Mouse (Mus musculus): ENCODE data around the gene Gria1. TPM values are rescaled to one million over a fixed set of nuclear protein-coding genes. Genes with fewer than 3 reads are reported as not detected.

Gria1 gene
- polyA plus RNA-seq, 1 experiment from 2014 or later, result 3.3 TPM

GRCm38 (mm10) chr11:57140162-57140780 is 129.1 kb downstream of the Gria1 start:
- H3K4me2 ChIP-seq, result no peak overlapping the region
- H3K36me3 ChIP-seq, result no peaks in the 10 kb centered on the region
- 0 out of 2 replicates have a peak, but pooled peaks cover 3% of the 10 kb centered on the region for H3K4me1 ChIP-seq
- WGBS, result 77% methylated on average over 14 of the region's 14 CpGs
- H3K27me3 ChIP-seq, result no peaks in the 10 kb centered on the region
- no peaks in the 10 kb centered on the region for H3K9me3 ChIP-seq
- H3K9ac ChIP-seq, result no peak overlapping the region
- no peak overlapping the region for H3K27ac ChIP-seq
- ATAC-seq (ENCODE audit: insufficient number of reproducible peaks, insufficient read depth, low FRiP score, low TSS enrichment, low read depth), result no peak
- no peak overlapping the region for H3K4me3 ChIP-seq

DNA sequence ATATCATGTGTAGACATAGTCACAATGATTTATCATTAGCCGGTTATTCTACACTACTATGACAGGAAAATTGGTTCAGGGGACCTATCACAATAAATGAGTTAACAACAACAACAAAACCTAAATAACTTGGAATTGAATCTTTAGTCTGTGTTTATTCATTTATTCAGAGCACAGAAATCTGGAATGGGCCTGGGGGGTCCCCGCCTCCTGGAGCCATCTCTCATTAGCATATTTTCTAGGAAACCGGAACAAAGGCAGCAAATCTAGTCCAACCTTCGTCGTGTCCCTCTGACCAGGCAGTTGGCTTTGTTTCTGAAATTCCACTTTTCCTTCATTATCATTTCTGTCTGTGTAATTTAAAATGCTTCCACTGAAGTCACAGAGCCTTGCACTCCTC is 132.5 kb downstream of the Gria1 start:
- H3K4me2 ChIP-seq, result no peak overlapping the region
- H3K9me3 ChIP-seq, result no peaks in the 10 kb centered on the region
- no peaks in the 10 kb centered on the region for H3K27me3 ChIP-seq
- H3K4me3 ChIP-seq, result no peak overlapping the region
- no peak for ATAC-seq (ENCODE audit: insufficient number of reproducible peaks, insufficient read depth, low FRiP score, low TSS enrichment, low read depth)
- 63% methylated on average over 5 of the region's 5 CpGs for WGBS
- no peak overlapping the region for H3K9ac ChIP-seq
- no peaks in the 10 kb centered on the region for H3K36me3 ChIP-seq
- no peak overlapping the region for H3K27ac ChIP-seq
- 0 out of 2 replicates have a peak, but pooled peaks cover 3% of the 10 kb centered on the region for H3K4me1 ChIP-seq

GRCm38 (mm10) chr11:57145192-57145591 is 134.0 kb downstream of the Gria1 start:
- H3K4me3 ChIP-seq, result no peak overlapping the region
- no peak for ATAC-seq (ENCODE audit: insufficient number of reproducible peaks, insufficient read depth, low FRiP score, low TSS enrichment, low read depth)
- H3K4me2 ChIP-seq, result no peak overlapping the region
- H3K9me3 ChIP-seq, result no peaks in the 10 kb centered on the region
- no peaks in the 10 kb centered on the region for H3K27me3 ChIP-seq
- H3K9ac ChIP-seq, result no peak overlapping the region
- H3K4me1 ChIP-seq, result 0 out of 2 replicates have a peak, but pooled peaks cover 3% of the 10 kb centered on the region
- WGBS, result 51% methylated on average over 7 of the region's 7 CpGs
- H3K27ac ChIP-seq, result no peak overlapping the region
- H3K36me3 ChIP-seq, result no peaks in the 10 kb centered on the region

- 52% methylated on average over 7 of the region's 7 CpGs for WGBS
- ATAC-seq (ENCODE audit: insufficient number of reproducible peaks, insufficient read depth, low FRiP score, low TSS enrichment, low read depth), result no peak
Measured at GRCm38 (mm10) chr11:57145704-57146103, 134.5 kb downstream of the Gria1 start.

GRCm38 (mm10) chr11:57151674-57152073 is 140.5 kb downstream of the Gria1 start:
- Histone ChIP-seq H3K9me3 (no peaks in the 10 kb centered on the region), H3K27ac (no peak overlapping the region), H3K4me2 (no peak overlapping the region), H3K4me1 (no peaks in the 10 kb centered on the region), H3K27me3 (no peaks in the 10 kb centered on the region), H3K4me3 (no peak overlapping the region), H3K36me3 (no peaks in the 10 kb centered on the region), H3K9ac (no peak overlapping the region)
- ATAC-seq (ENCODE audit: insufficient number of reproducible peaks, insufficient read depth, low FRiP score, low TSS enrichment, low read depth), result no peak
- 55% methylated on average over 4 of the region's 4 CpGs for WGBS

More at GRCm38 (mm10) chr11:57145704-57146103, 134.5 kb downstream of the Gria1 start:
- no peak overlapping the region for H3K27ac ChIP-seq
- no peaks in the 10 kb centered on the region for H3K9me3 ChIP-seq
- no peak overlapping the region for H3K4me2 ChIP-seq
- no peaks in the 10 kb centered on the region for H3K27me3 ChIP-seq
- H3K9ac ChIP-seq, result no peak overlapping the region
- H3K36me3 ChIP-seq, result no peaks in the 10 kb centered on the region
- H3K4me1 ChIP-seq, result 0 out of 2 replicates have a peak, but pooled peaks cover 3% of the 10 kb centered on the region
- H3K4me3 ChIP-seq, result no peak overlapping the region

GRCm38 (mm10) chr11:57154998-57155397 is 143.8 kb downstream of the Gria1 start:
- H3K36me3 ChIP-seq, result no peaks in the 10 kb centered on the region
- 76% methylated on average over 8 of the region's 8 CpGs for WGBS
- H3K4me1 ChIP-seq, result peaks cover 5% of the 10 kb centered on the region; the same call in 1 of the 2 replicates
- H3K4me3 ChIP-seq, result no peak overlapping the region
- no peak overlapping the region for H3K4me2 ChIP-seq
- no peak overlapping the region for H3K27ac ChIP-seq
- no peak overlapping the region for H3K9ac ChIP-seq
- H3K9me3 ChIP-seq, result no peaks in the 10 kb centered on the region
- ATAC-seq (ENCODE audit: insufficient number of reproducible peaks, insufficient read depth, low FRiP score, low TSS enrichment, low read depth), result no peak
- H3K27me3 ChIP-seq, result no peaks in the 10 kb centered on the region

- Histone ChIP-seq H3K4me1 (peaks cover 5% of the 10 kb centered on the region; the same call in 1 of the 2 replicates), H3K36me3 (no peaks in the 10 kb centered on the region), H3K4me2 (no peak overlapping the region), H3K4me3 (no peak overlapping the region), H3K9ac (no peak overlapping the region), H3K27me3 (no peaks in the 10 kb centered on the region), H3K27ac (no peak overlapping the region), H3K9me3 (no peaks in the 10 kb centered on the region)
- no peak for ATAC-seq (ENCODE audit: insufficient number of reproducible peaks, insufficient read depth, low FRiP score, low TSS enrichment, low read depth)
- WGBS, result 69% methylated on average over 3 of the region's 3 CpGs
Measured at GRCm38 (mm10) chr11:57159412-57159811, 148.2 kb downstream of the Gria1 start.

GRCm38 (mm10) chr11:57160076-57160475 is 148.9 kb downstream of the Gria1 start:
- ATAC-seq (ENCODE audit: insufficient number of reproducible peaks, insufficient read depth, low FRiP score, low TSS enrichment, low read depth), result no peak
- Histone ChIP-seq H3K9ac (no peak overlapping the region), H3K27ac (no peak overlapping the region), H3K4me2 (no peak overlapping the region), H3K36me3 (no peaks in the 10 kb centered on the region), H3K9me3 (no peaks in the 10 kb centered on the region), H3K27me3 (no peaks in the 10 kb centered on the region), H3K4me1 (peaks cover 5% of the 10 kb centered on the region; the same call in 1 of the 2 replicates), H3K4me3 (no peak overlapping the region)
- WGBS, result 94% methylated on average over 8 of the region's 8 CpGs

DNA sequence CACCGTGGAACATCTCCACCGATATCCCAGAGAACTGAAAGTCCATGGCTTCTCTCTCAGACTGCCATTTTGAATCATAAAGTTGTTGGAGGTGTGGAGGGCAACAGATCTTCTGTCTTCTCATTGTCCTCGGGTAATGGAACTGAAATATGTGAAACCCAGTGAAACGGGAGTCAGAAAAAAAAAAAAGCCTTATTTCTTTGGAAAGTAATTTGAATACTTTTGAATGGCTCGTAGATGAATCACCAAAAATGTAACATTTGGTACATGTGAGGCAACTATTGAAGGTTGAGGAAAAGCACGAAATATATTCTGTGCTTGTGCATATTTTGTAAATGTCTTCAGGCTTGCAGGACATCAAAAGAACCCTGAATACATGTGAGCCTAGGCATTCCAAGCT is 151.7 kb downstream of the Gria1 start:
- H3K36me3 ChIP-seq, result no peaks in the 10 kb centered on the region
- no peak overlapping the region for H3K4me2 ChIP-seq
- H3K27ac ChIP-seq, result no peak overlapping the region
- no peaks in the 10 kb centered on the region for H3K9me3 ChIP-seq
- no peaks in the 10 kb centered on the region for H3K27me3 ChIP-seq
- H3K4me3 ChIP-seq, result no peak overlapping the region
- H3K4me1 ChIP-seq, result peaks cover 5% of the 10 kb centered on the region; the same call in 1 of the 2 replicates
- 83% methylated on average over 6 of the region's 6 CpGs for WGBS
- no peak for ATAC-seq (ENCODE audit: insufficient number of reproducible peaks, insufficient read depth, low FRiP score, low TSS enrichment, low read depth)
- no peak overlapping the region for H3K9ac ChIP-seq

DNA sequence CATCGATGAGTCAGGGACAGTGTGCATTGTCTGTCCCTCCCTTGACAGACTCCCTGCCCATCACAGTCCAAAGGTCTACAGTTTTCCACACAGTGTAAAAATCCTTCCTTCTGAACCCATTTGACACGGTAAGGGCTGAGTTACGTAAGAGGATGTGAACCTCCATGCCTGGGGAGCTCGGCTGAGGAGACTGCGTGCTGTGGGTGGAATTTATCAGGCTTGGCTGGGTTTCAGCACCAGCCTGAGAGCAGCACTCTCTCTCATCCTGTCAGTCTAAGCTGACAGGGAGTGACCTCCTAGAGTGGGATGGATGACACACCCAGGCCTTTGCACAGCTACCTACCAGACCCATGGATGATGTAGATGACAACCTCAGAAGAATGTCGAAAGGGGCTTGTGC is 158.9 kb downstream of the Gria1 start:
- Histone ChIP-seq H3K27ac (no peak overlapping the region), H3K27me3 (no peaks in the 10 kb centered on the region), H3K9me3 (no peaks in the 10 kb centered on the region), H3K9ac (no peak overlapping the region), H3K4me2 (no peak overlapping the region), H3K4me3 (no peak overlapping the region), H3K4me1 (no peaks in the 10 kb centered on the region), H3K36me3 (no peaks in the 10 kb centered on the region)
- ATAC-seq (ENCODE audit: insufficient number of reproducible peaks, insufficient read depth, low FRiP score, low TSS enrichment, low read depth), result no peak
- WGBS, result 60% methylated on average over 6 of the region's 6 CpGs

DNA sequence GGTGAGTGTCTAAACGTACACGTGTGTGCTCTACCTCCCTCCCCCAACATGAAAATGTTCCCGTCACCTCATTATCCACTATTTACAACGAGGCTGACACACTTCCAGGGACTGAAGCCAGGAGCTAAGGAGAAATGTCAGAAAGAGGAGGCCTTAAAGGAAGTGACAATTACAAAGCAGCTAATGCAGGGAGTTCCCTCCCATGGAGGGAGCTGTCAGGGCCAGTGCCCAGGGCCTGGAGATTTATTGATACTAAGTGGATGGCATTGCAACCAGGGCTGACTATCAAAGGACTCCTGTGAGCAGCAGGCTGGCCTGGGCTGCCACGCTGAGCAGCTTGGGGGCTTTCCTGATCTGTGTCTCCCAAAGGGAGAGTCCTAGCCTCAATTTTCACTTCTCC is 163.0 kb downstream of the Gria1 start:
- WGBS, result 70% methylated on average over 5 of the region's 5 CpGs
- H3K4me2 ChIP-seq, result no peak overlapping the region

DNA sequence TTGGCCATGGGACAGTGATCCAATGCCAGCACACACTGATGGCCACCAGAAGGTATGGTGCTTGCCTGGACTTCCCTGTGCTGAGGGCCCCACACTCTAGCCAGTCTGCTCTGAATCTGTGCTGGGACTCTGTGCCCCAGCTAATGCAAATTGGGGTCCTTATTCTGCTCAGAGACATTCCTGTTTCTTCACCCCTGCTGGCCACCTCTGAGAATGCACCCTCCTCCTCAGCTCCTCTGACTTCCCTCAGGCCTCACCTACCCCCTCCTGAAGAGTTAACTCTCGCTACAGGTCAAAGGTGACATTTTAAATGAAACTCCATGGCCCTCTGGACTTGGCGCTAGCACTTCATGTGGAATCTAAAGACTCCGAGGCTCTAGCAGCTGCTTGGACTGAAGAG is 165.4 kb downstream of the Gria1 start:
- Histone ChIP-seq H3K4me3 (no peak overlapping the region), H3K4me1 (no peaks in the 10 kb centered on the region), H3K27ac (no peak overlapping the region), H3K4me2 (no peak overlapping the region), H3K9ac (no peak overlapping the region), H3K36me3 (no peaks in the 10 kb centered on the region), H3K9me3 (no peaks in the 10 kb centered on the region), H3K27me3 (no peaks in the 10 kb centered on the region)
- 14% methylated on average over 3 of the region's 3 CpGs for WGBS
- no peak for ATAC-seq (ENCODE audit: insufficient number of reproducible peaks, insufficient read depth, low FRiP score, low TSS enrichment, low read depth)

More for the DNA sequence above, 163.0 kb downstream of the Gria1 start:
- Histone ChIP-seq H3K4me1 (no peaks in the 10 kb centered on the region), H3K27me3 (no peaks in the 10 kb centered on the region), H3K4me3 (no peak overlapping the region), H3K27ac (no peak overlapping the region), H3K9me3 (no peaks in the 10 kb centered on the region), H3K9ac (no peak overlapping the region), H3K36me3 (no peaks in the 10 kb centered on the region)
- ATAC-seq (ENCODE audit: insufficient number of reproducible peaks, insufficient read depth, low FRiP score, low TSS enrichment, low read depth), result no peak
